Mouse (Mus musculus): ENCODE data around the gene Mgat5. TPM values are rescaled to one million over a fixed set of nuclear protein-coding genes. Genes with fewer than 3 reads are reported as not detected.

Gene Mgat5
- polyA plus RNA-seq, 1 experiment from 2014 or later = 5.5 TPM

DNA sequence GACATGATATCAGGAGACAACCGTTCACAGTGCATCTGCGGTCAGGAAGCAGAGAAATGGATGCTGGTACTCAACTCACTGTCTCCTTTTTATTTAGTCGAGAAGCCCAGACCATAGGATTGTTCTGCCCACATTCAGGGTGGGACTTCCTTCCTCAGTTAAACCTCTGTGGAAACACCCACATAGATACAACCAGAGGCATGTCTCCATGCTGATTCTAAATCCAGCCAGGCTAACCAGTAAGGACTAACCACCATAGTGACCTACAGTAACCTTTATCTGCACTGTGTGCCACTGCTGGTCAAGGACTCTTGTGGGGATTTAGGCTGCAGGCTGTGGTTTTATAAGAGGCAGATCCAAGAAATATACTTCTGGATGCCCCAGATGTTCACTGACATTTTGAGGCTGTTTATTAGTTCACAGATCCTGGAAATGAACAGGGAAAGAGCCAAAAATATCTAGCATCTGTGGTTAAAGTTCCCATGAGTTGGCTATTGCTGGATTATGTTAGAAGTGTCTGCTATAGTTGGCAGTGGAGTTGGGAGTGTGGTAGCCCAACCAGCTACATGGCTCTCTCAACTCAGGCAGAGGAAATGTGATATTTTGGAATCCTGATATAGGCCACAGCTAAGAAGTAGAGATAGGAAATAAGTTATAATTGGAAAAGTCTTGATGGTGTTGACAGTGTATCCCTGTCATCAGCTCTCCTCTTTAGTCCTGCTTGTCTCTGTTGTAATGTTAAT is 143.2 kb downstream of the Mgat5 start:
- peak; percentile 65; the same call in 1 of the 2 replicates for ATAC-seq (ENCODE audit: insufficient number of reproducible peaks, low FRiP score, low TSS enrichment, low read depth)
- Histone ChIP-seq H3K4me2 (replicated peaks) (no peak overlapping the region), H3K4me3 (replicated peaks) (no peak overlapping the region), H3K4me1 (0 out of 2 replicates have a peak, but pooled peaks cover 10% of the 10 kb centered on the region), H3K27me3 (no peaks in the 10 kb centered on the region), H3K9ac (no peak overlapping the region), H3K9me3 (replicated peaks) (no peaks in the 10 kb centered on the region), H3K27ac (replicated peaks) (peak overlapping the region; percentile 58; the same call in 1 of the 2 replicates), H3K36me3 (no peaks in the 10 kb centered on the region)
- WGBS = 77% methylated on average over 3 of the region's 3 CpGs

DNA sequence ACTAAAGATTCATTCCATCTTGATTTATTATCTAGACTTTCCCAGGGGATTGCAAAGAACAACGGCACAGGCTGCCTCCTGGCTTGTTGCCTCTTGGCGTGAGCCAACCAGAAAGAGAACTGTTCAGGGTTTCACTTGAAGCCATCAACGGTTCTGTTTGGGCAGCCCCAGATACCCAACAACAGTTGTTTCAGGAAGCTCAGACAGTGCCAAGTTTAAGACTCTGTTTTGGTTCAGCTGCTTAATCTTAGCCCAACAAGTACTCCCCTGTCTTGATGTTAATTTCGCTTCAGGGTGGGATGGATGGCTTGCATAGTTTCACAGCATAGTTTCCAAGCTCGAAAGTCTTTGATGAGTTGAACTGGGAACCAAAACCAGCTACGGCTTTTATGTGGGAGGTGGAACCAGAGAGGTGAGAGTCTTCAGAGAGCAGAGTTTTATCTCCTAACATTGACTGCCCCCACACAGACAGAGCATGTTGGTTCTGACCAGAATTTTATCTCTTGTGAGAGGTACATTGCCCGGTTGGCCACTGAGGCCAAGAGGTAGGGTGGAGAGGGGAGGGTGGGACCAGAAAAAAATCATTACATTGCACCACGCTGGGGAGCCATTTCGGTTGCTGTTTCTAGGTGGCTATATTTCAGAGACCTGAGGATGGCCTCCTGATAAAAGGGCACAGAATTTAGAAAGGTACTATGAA is 144.0 kb downstream of the Mgat5 start:
- Histone ChIP-seq H3K27ac (replicated peaks) (peak overlapping the region; percentile 58; the same call in 1 of the 2 replicates), H3K9me3 (replicated peaks) (no peaks in the 10 kb centered on the region), H3K4me1 (0 out of 2 replicates have a peak, but pooled peaks cover 10% of the 10 kb centered on the region), H3K4me2 (replicated peaks) (no peak overlapping the region), H3K9ac (no peak overlapping the region), H3K36me3 (no peaks in the 10 kb centered on the region), H3K4me3 (replicated peaks) (no peak overlapping the region), H3K27me3 (no peaks in the 10 kb centered on the region)
- WGBS = 60% methylated on average over 9 of the region's 9 CpGs
- ATAC-seq (ENCODE audit: insufficient number of reproducible peaks, low FRiP score, low TSS enrichment, low read depth) = 0 out of 2 replicates have a peak, but pooled peaks have one; percentile 22

DNA sequence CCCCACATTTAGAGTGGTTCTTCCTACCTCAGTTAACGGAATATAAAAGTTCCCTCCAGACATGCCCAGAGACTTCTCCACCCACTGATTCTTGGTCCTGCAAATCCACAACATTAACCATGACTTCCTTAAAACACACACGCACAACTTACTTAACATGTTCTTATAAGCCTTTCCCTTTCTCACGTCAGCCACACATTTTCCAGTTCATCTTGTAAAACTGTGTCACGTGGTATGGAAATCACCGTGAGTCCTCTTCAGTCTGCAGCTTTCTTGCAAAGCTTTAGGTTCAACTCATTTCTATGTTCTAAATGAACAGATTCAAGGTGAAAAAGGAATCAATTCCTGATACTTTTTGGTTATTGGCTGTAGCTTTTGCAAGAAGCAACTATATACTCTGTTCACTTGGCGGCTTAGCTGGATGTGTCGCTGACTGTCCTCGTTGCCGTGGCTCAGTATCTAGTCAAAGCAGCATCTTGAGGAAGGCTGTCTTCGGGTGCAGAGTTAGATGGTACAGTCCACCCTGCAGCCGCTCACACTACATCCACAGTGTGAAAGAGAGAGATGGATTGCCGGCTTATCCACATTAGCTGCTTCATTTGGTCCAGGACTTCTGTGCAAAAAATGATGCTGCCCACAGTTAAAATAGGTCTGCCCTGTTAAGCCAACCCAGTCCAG is 146.7 kb downstream of the Mgat5 start:
- Histone ChIP-seq H3K36me3 (no peaks in the 10 kb centered on the region), H3K4me3 (replicated peaks) (no peak overlapping the region), H3K9ac (no peak overlapping the region), H3K9me3 (replicated peaks) (no peaks in the 10 kb centered on the region), H3K27ac (replicated peaks) (no peak overlapping the region), H3K27me3 (no peaks in the 10 kb centered on the region), H3K4me1 (0 out of 2 replicates have a peak, but pooled peaks cover 10% of the 10 kb centered on the region), H3K4me2 (replicated peaks) (no peak overlapping the region)
- ATAC-seq (ENCODE audit: insufficient number of reproducible peaks, low FRiP score, low TSS enrichment, low read depth) = no peak
- 87% methylated on average over 12 of the region's 12 CpGs for WGBS

DNA sequence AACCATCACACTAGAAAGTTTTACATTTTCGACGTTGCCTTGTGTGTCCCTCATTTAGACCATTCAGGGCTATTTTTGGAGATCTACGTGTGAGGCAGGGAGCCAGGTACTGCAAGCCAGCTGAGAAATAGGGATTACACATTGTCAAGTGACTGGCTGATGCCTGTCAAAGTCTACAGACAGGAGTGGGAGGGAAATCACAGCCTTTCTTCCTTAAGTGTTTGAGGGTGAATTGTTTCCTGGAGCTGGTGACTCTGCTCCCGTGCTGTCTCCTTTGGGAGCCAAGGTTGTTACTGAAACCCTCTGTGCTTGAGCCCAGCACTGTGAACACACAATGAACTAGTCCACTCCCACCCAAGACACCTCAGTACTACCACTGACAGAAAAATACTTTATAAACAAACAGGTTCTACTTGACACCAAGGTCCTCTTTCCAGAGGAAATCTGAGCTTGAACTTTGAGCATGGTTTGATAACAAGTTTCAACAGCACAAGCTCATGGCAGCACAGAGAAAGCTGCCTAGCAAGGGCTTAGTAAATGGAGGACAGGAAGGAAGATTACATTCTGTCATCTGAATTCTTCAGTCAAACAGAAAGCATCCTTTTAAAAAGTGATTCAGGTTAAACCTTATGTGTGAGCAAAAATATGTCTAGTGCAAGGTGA is 147.4 kb downstream of the Mgat5 start:
- Histone ChIP-seq H3K9me3 (replicated peaks) (no peaks in the 10 kb centered on the region), H3K4me2 (replicated peaks) (no peak overlapping the region), H3K4me3 (replicated peaks) (no peak overlapping the region), H3K36me3 (no peaks in the 10 kb centered on the region), H3K27me3 (no peaks in the 10 kb centered on the region), H3K27ac (replicated peaks) (peak overlapping the region; percentile 55), H3K9ac (no peak overlapping the region), H3K4me1 (0 out of 2 replicates have a peak, but pooled peaks cover 10% of the 10 kb centered on the region)
- no peak for ATAC-seq (ENCODE audit: insufficient number of reproducible peaks, low FRiP score, low TSS enrichment, low read depth)
- WGBS = 53% methylated on average over 4 of the region's 4 CpGs

DNA sequence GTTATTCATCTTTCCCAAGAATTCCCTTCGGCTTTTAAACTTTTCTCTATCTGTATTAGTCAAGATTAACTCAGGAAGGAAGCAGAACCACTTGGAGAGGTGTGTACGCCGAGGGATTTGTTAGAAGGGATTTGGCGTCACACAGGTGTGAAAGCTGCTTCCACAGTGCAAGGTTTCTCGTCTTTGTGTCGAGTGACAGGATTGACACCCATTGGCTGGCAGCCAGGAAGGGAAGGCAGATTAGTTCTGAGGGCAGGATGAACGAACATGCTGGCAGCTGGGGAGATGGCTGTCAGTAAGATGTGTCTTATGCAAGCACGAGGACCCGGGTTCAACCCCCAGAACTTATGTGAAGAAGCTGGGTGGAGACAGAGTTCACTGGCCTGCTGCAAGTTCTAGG is 148.6 kb downstream of the Mgat5 start:
- Histone ChIP-seq H3K4me1 (0 out of 2 replicates have a peak, but pooled peaks cover 3% of the 10 kb centered on the region), H3K4me3 (replicated peaks) (no peak overlapping the region), H3K9ac (no peak overlapping the region), H3K27me3 (no peaks in the 10 kb centered on the region), H3K9me3 (replicated peaks) (no peaks in the 10 kb centered on the region), H3K27ac (replicated peaks) (no peak overlapping the region), H3K36me3 (no peaks in the 10 kb centered on the region), H3K4me2 (replicated peaks) (no peak overlapping the region)
- no peak for ATAC-seq (ENCODE audit: insufficient number of reproducible peaks, low FRiP score, low TSS enrichment, low read depth)
- 61% methylated on average over 9 of the region's 9 CpGs for WGBS

DNA sequence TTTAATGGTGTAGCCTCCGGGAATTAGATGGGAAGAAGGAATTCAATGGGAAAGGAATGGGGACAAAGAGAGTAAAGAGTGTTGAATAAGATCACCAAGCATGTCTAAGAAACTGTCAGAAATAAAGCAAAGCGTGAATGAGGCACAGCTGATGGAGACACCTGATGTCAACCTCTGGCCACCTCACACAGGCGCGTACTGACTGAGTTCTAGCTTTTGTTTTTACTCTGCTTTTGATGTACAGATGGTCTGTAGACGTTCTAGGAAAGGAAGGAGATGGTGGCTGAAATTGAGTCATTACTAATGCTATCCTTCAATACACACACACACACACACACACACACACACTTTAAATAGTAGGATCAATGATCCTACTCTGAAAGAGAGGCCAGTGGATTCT is 149.3 kb downstream of the Mgat5 start:
- H3K9ac ChIP-seq = no peak overlapping the region
- 90% methylated on average over 5 of the region's 5 CpGs for WGBS
- no peaks in the 10 kb centered on the region for H3K4me1 ChIP-seq
- ATAC-seq (ENCODE audit: insufficient number of reproducible peaks, low FRiP score, low TSS enrichment, low read depth) = no peak
- H3K9me3 ChIP-seq (replicated peaks) = no peaks in the 10 kb centered on the region
- no peak overlapping the region for H3K27ac ChIP-seq (replicated peaks)
- no peaks in the 10 kb centered on the region for H3K27me3 ChIP-seq
- H3K4me3 ChIP-seq (replicated peaks) = no peak overlapping the region
- H3K4me2 ChIP-seq (replicated peaks) = no peak overlapping the region
- H3K36me3 ChIP-seq = no peaks in the 10 kb centered on the region

DNA sequence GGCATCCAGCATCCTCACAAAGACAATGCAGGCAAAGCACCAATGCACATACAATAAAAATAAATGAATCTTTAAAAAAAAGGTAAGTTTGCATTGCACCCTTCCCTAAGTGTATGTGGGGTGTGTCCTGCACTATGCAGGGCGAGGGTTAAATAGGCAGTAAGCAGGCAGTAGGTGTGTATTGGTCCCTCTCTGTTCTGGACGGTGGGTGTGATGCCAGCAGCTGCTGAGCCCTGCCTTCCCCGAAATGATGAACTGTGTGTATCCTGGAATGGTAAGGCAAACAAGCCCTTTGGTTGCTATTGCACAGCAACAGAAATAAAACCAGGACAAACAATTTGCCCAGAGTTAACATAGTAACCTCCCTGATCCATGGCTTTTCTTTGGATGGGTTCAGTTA is 150.2 kb downstream of the Mgat5 start:
- no peak overlapping the region for H3K4me2 ChIP-seq (replicated peaks)
- H3K9me3 ChIP-seq (replicated peaks) = no peaks in the 10 kb centered on the region
- ATAC-seq (ENCODE audit: insufficient number of reproducible peaks, low FRiP score, low TSS enrichment, low read depth) = no peak
- H3K36me3 ChIP-seq = no peaks in the 10 kb centered on the region
- H3K27me3 ChIP-seq = no peaks in the 10 kb centered on the region
- H3K27ac ChIP-seq (replicated peaks) = no peak overlapping the region
- no peaks in the 10 kb centered on the region for H3K4me1 ChIP-seq
- WGBS = 84% methylated on average over 3 of the region's 3 CpGs
- no peak overlapping the region for H3K4me3 ChIP-seq (replicated peaks)
- no peak overlapping the region for H3K9ac ChIP-seq

DNA sequence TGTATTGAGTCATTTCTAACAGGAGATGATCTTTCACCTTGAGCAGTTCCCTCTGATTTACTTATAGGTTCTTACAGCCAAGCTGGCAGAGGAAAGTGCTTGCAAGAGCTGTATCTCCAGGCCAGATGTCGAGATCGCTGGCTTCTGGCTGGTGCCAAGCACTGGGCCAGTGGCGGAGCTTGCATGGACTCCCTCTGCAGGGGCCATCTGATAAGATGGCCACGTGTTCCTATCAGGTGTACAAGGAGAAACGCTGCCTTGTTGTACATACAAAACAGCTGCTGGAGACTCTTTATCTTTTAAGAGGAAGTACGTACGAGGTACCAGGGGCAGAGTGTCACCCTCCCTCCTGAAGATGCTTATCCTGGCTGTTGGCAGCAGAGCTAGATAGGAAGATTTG is 158.8 kb downstream of the Mgat5 start:
- no peaks in the 10 kb centered on the region for H3K27me3 ChIP-seq
- 87% methylated on average over 7 of the region's 7 CpGs for WGBS

DNA sequence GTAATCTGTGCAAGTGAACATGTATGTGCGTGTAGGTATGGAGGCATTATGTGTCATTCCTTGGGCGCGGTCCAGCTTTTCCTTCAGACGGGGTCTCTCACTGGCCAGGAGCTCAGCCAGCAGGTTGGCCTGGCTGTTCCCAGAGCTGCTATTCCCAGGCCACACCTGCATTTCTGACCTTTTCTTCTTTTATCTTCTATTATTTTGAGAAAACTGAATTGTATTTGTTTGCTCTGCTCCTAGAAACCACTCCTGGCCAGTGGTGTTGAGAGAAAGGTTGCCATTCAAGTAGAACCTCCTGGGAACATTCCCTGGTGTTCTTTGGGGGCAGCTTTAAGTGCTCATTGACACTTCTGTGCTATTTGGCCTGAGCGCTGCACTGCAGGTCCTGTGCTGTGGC is 160.9 kb downstream of the Mgat5 start:
- 90% methylated on average over 5 of the region's 5 CpGs for WGBS
- H3K9ac ChIP-seq = no peak overlapping the region
- no peaks in the 10 kb centered on the region for H3K4me1 ChIP-seq
- H3K27ac ChIP-seq (replicated peaks) = no peak overlapping the region
- ATAC-seq (ENCODE audit: insufficient number of reproducible peaks, low FRiP score, low TSS enrichment, low read depth) = no peak
- H3K4me3 ChIP-seq (replicated peaks) = no peak overlapping the region
- peaks cover 5% of the 10 kb centered on the region; the same call in 1 of the 2 replicates for H3K36me3 ChIP-seq
- no peaks in the 10 kb centered on the region for H3K9me3 ChIP-seq (replicated peaks)
- H3K27me3 ChIP-seq = no peaks in the 10 kb centered on the region
- no peak overlapping the region for H3K4me2 ChIP-seq (replicated peaks)

More for the DNA sequence above, 158.8 kb downstream of the Mgat5 start:
- ATAC-seq (ENCODE audit: insufficient number of reproducible peaks, low FRiP score, low TSS enrichment, low read depth) = no peak
- H3K4me2 ChIP-seq (replicated peaks) = no peak overlapping the region
- H3K4me1 ChIP-seq = no peaks in the 10 kb centered on the region
- H3K36me3 ChIP-seq = peaks cover 5% of the 10 kb centered on the region; the same call in 1 of the 2 replicates
- H3K27ac ChIP-seq (replicated peaks) = no peak overlapping the region
- no peaks in the 10 kb centered on the region for H3K9me3 ChIP-seq (replicated peaks)
- H3K4me3 ChIP-seq (replicated peaks) = no peak overlapping the region
- no peak overlapping the region for H3K9ac ChIP-seq

DNA sequence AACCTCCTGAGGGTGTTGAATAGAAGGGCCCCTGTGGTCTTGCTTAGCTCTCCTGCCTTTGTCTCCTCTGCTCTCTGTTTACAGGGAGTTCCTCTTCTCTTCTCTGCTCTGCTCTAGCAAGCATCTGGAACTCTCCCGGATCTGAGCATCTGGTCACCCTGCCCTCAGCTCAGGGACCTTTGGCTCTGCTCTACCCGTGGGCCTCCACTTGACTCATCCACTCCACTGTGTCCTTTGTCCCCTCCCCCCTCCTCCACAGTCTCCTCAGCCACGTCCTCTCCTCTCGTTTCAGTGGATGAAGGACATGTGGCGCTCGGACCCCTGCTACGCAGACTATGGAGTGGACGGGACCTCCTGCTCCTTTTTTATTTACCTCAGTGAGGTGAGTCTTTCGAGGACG is 161.3 kb downstream of the Mgat5 start:
- ATAC-seq (ENCODE audit: insufficient number of reproducible peaks, low FRiP score, low TSS enrichment, low read depth) = no peak

DNA sequence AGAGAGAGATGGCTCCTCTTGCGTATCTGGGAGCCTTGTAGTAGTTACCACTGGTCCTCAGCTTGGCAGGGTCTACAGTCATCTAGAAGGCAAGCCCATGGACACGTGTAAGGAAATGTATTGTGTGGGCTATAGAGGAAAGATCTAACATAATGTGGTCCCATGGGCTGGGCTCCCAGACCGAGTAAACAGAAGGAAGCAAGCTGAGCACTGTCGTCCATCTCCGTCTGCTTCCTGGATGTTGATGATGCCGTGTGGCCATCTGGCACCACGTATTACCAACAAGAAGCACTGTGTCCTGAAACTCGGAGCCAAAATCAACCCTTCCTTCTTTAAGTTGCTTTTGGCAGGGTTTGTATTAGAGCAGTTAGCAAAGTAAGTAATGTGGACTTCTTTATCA is 163.7 kb downstream of the Mgat5 start:
- Histone ChIP-seq H3K4me2 (replicated peaks) (no peak overlapping the region), H3K9me3 (replicated peaks) (no peaks in the 10 kb centered on the region), H3K27me3 (no peaks in the 10 kb centered on the region), H3K36me3 (peaks cover 5% of the 10 kb centered on the region; the same call in 1 of the 2 replicates), H3K4me1 (no peaks in the 10 kb centered on the region), H3K27ac (replicated peaks) (no peak overlapping the region), H3K4me3 (replicated peaks) (no peak overlapping the region), H3K9ac (no peak overlapping the region)
- 74% methylated on average over 8 of the region's 8 CpGs for WGBS
- no peak for ATAC-seq (ENCODE audit: insufficient number of reproducible peaks, low FRiP score, low TSS enrichment, low read depth)

More for the DNA sequence above, 161.3 kb downstream of the Mgat5 start:
- no peak overlapping the region for H3K27ac ChIP-seq (replicated peaks)
- no peak overlapping the region for H3K4me3 ChIP-seq (replicated peaks)
- peaks cover 5% of the 10 kb centered on the region; the same call in 1 of the 2 replicates for H3K36me3 ChIP-seq
- WGBS = 74% methylated on average over 10 of the region's 10 CpGs
- no peak overlapping the region for H3K9ac ChIP-seq
- H3K27me3 ChIP-seq = no peaks in the 10 kb centered on the region
- no peaks in the 10 kb centered on the region for H3K4me1 ChIP-seq
- no peaks in the 10 kb centered on the region for H3K9me3 ChIP-seq (replicated peaks)
- H3K4me2 ChIP-seq (replicated peaks) = no peak overlapping the region

Measured in embryonic facial prominence, embryonic 15.5 days (tissue).